In the genomic region with DNA sequence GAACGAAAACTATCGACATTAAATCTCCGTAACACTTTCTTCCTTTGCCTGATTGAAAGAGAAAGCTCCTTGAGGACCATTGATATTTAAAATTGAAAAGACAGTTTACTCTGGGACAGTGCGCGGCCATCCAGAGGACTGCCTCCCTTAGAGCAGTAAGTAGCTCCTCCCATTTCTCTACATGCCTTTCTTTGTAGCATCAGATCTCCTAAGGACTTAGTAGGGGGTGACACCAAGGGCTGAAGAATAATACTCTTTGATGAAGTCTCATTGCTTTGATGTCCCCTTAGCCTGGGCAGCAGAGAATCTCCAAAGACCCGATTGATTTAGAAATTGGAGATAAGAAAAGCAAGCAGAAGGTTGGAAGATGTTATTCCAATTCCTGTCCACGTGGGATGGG, we compare ENCODE assay signal across 12 mouse cellular contexts. TPM values are rescaled to one million over a fixed set of nuclear protein-coding genes. Genes with fewer than 3 reads are reported as not detected.
DNase-seq lines count a peak whose midpoint lies in the region; ATAC-seq and TF ChIP-seq lines count a peak whose summit lies in the region.
"Had no signal": no experiment of that assay in that cellular context is flagged by ENCODE, and none has a peak within 500 bp of the region (broad histone marks: within the 10 kb centered on the region; RNA-seq: fewer than 3 reads in every experiment).

No protein-coding gene starts in this region.

- no peak overlapping the region for H3K27ac ChIP-seq in heart, embryonic 15.5 days
- H3K27ac ChIP-seq in heart, embryonic 10.5 days: no peak overlapping the region
- H3K27ac ChIP-seq in stomach, embryonic 14.5 days (ENCODE audit: low read length): no peak overlapping the region
- no peak overlapping the region for H3K27ac ChIP-seq in stomach, postnatal 0 days (replicated peaks)
- H3K27ac ChIP-seq in hindbrain, postnatal 0 days: no peak overlapping the region
- H3K27ac ChIP-seq: liver, embryonic 13.5 days had no signal

- no peaks in the 10 kb centered on the region for H3K36me3 ChIP-seq in heart, embryonic 15.5 days
- H3K36me3 ChIP-seq in heart, embryonic 10.5 days: peaks cover 7% of the 10 kb centered on the region; the same call in 1 of the 2 replicates
- no peaks in the 10 kb centered on the region for H3K36me3 ChIP-seq in stomach, embryonic 14.5 days (ENCODE audit: control insufficient read depth, insufficient read depth, low read length)
- H3K36me3 ChIP-seq in stomach, postnatal 0 days (ENCODE audit: control insufficient read depth, insufficient read depth, low read length): no peaks in the 10 kb centered on the region
- peaks cover 5% of the 10 kb centered on the region; the same call in 1 of the 2 replicates for H3K36me3 ChIP-seq in hindbrain, postnatal 0 days (ENCODE audit: insufficient read depth, low read length)
- H3K36me3 ChIP-seq: liver, embryonic 13.5 days had no signal

- no peaks in the 10 kb centered on the region for H3K9me3 ChIP-seq in heart, embryonic 15.5 days (replicated peaks)
- no peaks in the 10 kb centered on the region for H3K9me3 ChIP-seq in heart, embryonic 10.5 days
- no peaks in the 10 kb centered on the region for H3K9me3 ChIP-seq in stomach, embryonic 14.5 days (ENCODE audit: control insufficient read depth, low read depth, low read length)
- H3K9me3 ChIP-seq in stomach, postnatal 0 days (ENCODE audit: control insufficient read depth, low read length): no peaks in the 10 kb centered on the region
- H3K9me3 ChIP-seq in hindbrain, postnatal 0 days (ENCODE audit: low read length): no peaks in the 10 kb centered on the region
- H3K9me3 ChIP-seq: liver, embryonic 13.5 days had no signal

- no peak overlapping the region for H3K9ac ChIP-seq in heart, embryonic 15.5 days
- H3K9ac ChIP-seq in stomach, embryonic 14.5 days (replicated peaks; ENCODE audit: low read depth, low read length): no peak overlapping the region
- H3K9ac ChIP-seq in stomach, postnatal 0 days (ENCODE audit: low read length): no peak overlapping the region
- no peak overlapping the region for H3K9ac ChIP-seq in hindbrain, postnatal 0 days (replicated peaks; ENCODE audit: low read length)
- H3K9ac ChIP-seq: liver, embryonic 13.5 days had no signal

- TF ChIP-seq CTCF in stomach, postnatal 0 days (IDR thresholded peaks at IDR 0.05; ENCODE audit: low read depth): no peak
- no peak for TF ChIP-seq CTCF in hindbrain, postnatal 0 days (IDR thresholded peaks at IDR 0.05; ENCODE audit: low read depth)

- TF ChIP-seq EP300 in stomach, postnatal 0 days (optimal IDR thresholded peaks at IDR 0.05): no peak

- no peaks in the 10 kb centered on the region for H3K27me3 ChIP-seq in heart, embryonic 15.5 days
- H3K27me3 ChIP-seq in heart, embryonic 10.5 days (ENCODE audit: insufficient read depth, poor library complexity, severe bottlenecking): no peaks in the 10 kb centered on the region
- no peaks in the 10 kb centered on the region for H3K27me3 ChIP-seq in stomach, embryonic 14.5 days (ENCODE audit: control insufficient read depth, insufficient read depth, low read length)
- no peaks in the 10 kb centered on the region for H3K27me3 ChIP-seq in stomach, postnatal 0 days (ENCODE audit: control insufficient read depth, insufficient read depth, low read length)
- H3K27me3 ChIP-seq in hindbrain, postnatal 0 days (ENCODE audit: insufficient read depth, low read length): no peaks in the 10 kb centered on the region
- H3K27me3 ChIP-seq: liver, embryonic 13.5 days had no signal

- peaks cover 37% of the 10 kb centered on the region for H3K4me1 ChIP-seq in heart, embryonic 15.5 days (replicated peaks)
- peaks cover 64% of the 10 kb centered on the region for H3K4me1 ChIP-seq in heart, embryonic 10.5 days
- H3K4me1 ChIP-seq in stomach, embryonic 14.5 days (ENCODE audit: control insufficient read depth, insufficient read depth, low read length): peaks cover 19% of the 10 kb centered on the region
- no peaks in the 10 kb centered on the region for H3K4me1 ChIP-seq in stomach, postnatal 0 days (replicated peaks; ENCODE audit: control insufficient read depth, insufficient read depth)
- peaks cover 6% of the 10 kb centered on the region; the same call in 1 of the 2 replicates for H3K4me1 ChIP-seq in hindbrain, postnatal 0 days (ENCODE audit: insufficient read depth, low read length)
- H3K4me1 ChIP-seq: liver, embryonic 13.5 days had no signal

- H3K4me2 ChIP-seq in heart, embryonic 15.5 days: 0 out of 2 replicates have a peak overlapping the region, but pooled peaks have one; percentile 43
- peak overlapping the region; percentile 26; the same call in 1 of the 2 replicates for H3K4me2 ChIP-seq in stomach, embryonic 14.5 days (replicated peaks; ENCODE audit: low read depth, low read length)
- no peak overlapping the region for H3K4me2 ChIP-seq in stomach, postnatal 0 days (replicated peaks; ENCODE audit: low read depth)
- peak overlapping the region; percentile 32 for H3K4me2 ChIP-seq in hindbrain, postnatal 0 days (ENCODE audit: low read depth, low read length)
- H3K4me2 ChIP-seq: liver, embryonic 13.5 days had no signal

- no peak for DNase-seq in heart, embryonic 10.5 days (ENCODE audit: low spot score)
- DNase-seq in stomach, postnatal 0 days (ENCODE audit: low spot score): no peak
- peak; percentile 20 for DNase-seq in hindbrain, postnatal 0 days (ENCODE audit: low spot score)
- no peak for DNase-seq in B cell, adult 2 months
- no peak for DNase-seq in lung, adult 18-20 months
- DNase-seq in left cerebral cortex, postnatal 10 days (ENCODE audit: extremely low spot score in 1 of 2, low spot score in 2 of 2): no peak
- DNase-seq: adrenal gland, postnatal 36 days; cerebellum, adult 9-10 months; liver, embryonic 13.5 days; right cerebral cortex, adult 18-20 months had no signal

- ATAC-seq in heart, embryonic 15.5 days (replicated peaks; ENCODE audit: insufficient number of reproducible peaks, insufficient read depth, low FRiP score, low read depth): no peak
- no peak for ATAC-seq in stomach, embryonic 14.5 days (ENCODE audit: insufficient number of reproducible peaks, insufficient read depth, low FRiP score, low read depth)
- ATAC-seq in stomach, postnatal 0 days (ENCODE audit: low FRiP score, low TSS enrichment): no peak
- no peak; the same call in 1 of the 2 replicates for ATAC-seq in hindbrain, postnatal 0 days

- H3K4me3 ChIP-seq in heart, embryonic 15.5 days: no peak overlapping the region
- H3K4me3 ChIP-seq in heart, embryonic 10.5 days: no peak overlapping the region
- H3K4me3 ChIP-seq in stomach, embryonic 14.5 days (ENCODE audit: low read depth, low read length): no peak overlapping the region
- no peak overlapping the region for H3K4me3 ChIP-seq in stomach, postnatal 0 days (ENCODE audit: low read depth, low read length)
- H3K4me3 ChIP-seq in hindbrain, postnatal 0 days (ENCODE audit: low read length): no peak overlapping the region
- H3K4me3 ChIP-seq: liver, embryonic 13.5 days had no signal

- WGBS in heart, embryonic 15.5 days: 14% methylated on average over 7 of the region's 7 CpGs
- WGBS in heart, embryonic 10.5 days: 8% methylated on average over 7 of the region's 7 CpGs
- WGBS in stomach, embryonic 14.5 days: 14% methylated on average over 7 of the region's 7 CpGs
- WGBS in stomach, postnatal 0 days: 29% methylated on average over 7 of the region's 7 CpGs
- WGBS in hindbrain, postnatal 0 days: 8% methylated on average over 7 of the region's 7 CpGs

- intact Hi-C loops in left cerebral cortex, postnatal 10 days (cut with DNase I): no loop called here

RNA-seq across cellular contexts. Expression of gene Cxadr, which starts 20.3 kb away (rescaled TPM):
- 26.9 and 29.9 TPM in 2 replicates for polyA plus RNA-seq in heart, embryonic 15.5 days (2015; fragmentation: Nextera tagmentation; extraction: Ambion mirVana)
- polyA plus RNA-seq in heart, embryonic 10.5 days (2016; fragmentation: Nextera tagmentation; extraction: Ambion mirVana): 27.9 and 35.9 TPM in 2 replicates
- 50.1 and 56.3 TPM in 2 replicates for polyA plus RNA-seq in stomach, embryonic 14.5 days (2014; fragmentation: Nextera tagmentation; extraction: Ambion mirVana)
- polyA plus RNA-seq in stomach, postnatal 0 days (2015; fragmentation: Nextera tagmentation; extraction: Ambion mirVana): 56.4 and 62.1 TPM in 2 replicates
- total RNA-seq in hindbrain, postnatal 0 days (2014; rRNA removed): 265 and 272 TPM in 2 replicates
- 116 and 133 TPM in 2 replicates for polyA plus RNA-seq in hindbrain, postnatal 0 days (2015; fragmentation: Nextera tagmentation; extraction: Ambion mirVana)
- 100 to 1,000 TPM; 208 to 232 TPM for total RNA-seq in left cerebral cortex, postnatal 10 days (2021)

RNA-seq across cellular contexts. Expression of gene Btg3, which starts 55.4 kb away (rescaled TPM):
- 56.5 and 61.6 TPM in 2 replicates for polyA plus RNA-seq in heart, embryonic 15.5 days (2015; fragmentation: Nextera tagmentation; extraction: Ambion mirVana)
- polyA plus RNA-seq in heart, embryonic 10.5 days (2016; fragmentation: Nextera tagmentation; extraction: Ambion mirVana): 76.6 and 93.9 TPM in 2 replicates
- polyA plus RNA-seq in stomach, embryonic 14.5 days (2014; fragmentation: Nextera tagmentation; extraction: Ambion mirVana): 31.7 and 39.2 TPM in 2 replicates
- 50.4 and 53.5 TPM in 2 replicates for polyA plus RNA-seq in stomach, postnatal 0 days (2015; fragmentation: Nextera tagmentation; extraction: Ambion mirVana)
- total RNA-seq in hindbrain, postnatal 0 days (2014; rRNA removed): 7.9 and 8.1 TPM in 2 replicates
- 23.2 and 26.7 TPM in 2 replicates for polyA plus RNA-seq in hindbrain, postnatal 0 days (2015; fragmentation: Nextera tagmentation; extraction: Ambion mirVana)
- 1 to 10 TPM; 5.5 to 6.9 TPM for total RNA-seq in left cerebral cortex, postnatal 10 days (2021)
